Comparison of ENCODE assay signal across 9 mouse cellular contexts in the genomic region with DNA sequence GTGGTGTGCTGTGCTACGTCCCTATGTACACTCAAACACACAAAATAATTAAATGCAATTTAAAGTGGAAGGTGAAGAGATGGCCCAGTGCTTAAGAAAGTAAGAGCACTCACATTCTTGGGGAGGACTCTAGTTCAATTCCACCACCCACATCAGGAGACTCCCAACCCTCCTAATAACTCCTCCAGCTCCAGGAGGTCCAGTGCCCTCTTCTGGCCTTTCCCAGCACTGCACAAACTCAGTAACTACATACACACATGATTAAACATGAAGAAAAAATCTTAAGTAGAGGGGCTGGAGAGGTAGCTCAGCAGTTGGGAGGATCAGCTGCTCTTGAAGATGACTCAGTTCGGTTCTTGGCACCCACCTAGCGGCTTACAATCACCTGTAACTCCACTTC. TPM values are rescaled to one million over a fixed set of nuclear protein-coding genes. Genes with fewer than 3 reads are reported as not detected.
DNase-seq lines count a peak whose midpoint lies in the region; TF ChIP-seq lines count a peak whose summit lies in the region.
"Had no signal": no experiment of that assay in that cellular context is flagged by ENCODE, and none has a peak within 500 bp of the region (broad histone marks: within the 10 kb centered on the region; RNA-seq: fewer than 3 reads in every experiment).

No protein-coding gene starts in this region.

- H3K79me3 ChIP-seq in C2C12 (ENCODE audit: low read depth), result no peaks in the 10 kb centered on the region

- H3K79me2 ChIP-seq in C2C12 (ENCODE audit: control insufficient read depth, insufficient read depth), result no peaks in the 10 kb centered on the region

- no peak overlapping the region for H3K4me3 ChIP-seq in C2C12 (ENCODE audit: insufficient read depth, poor library complexity, severe bottlenecking)
- H3K4me3 ChIP-seq: lung, embryonic 15.5 days; stomach, embryonic 15.5 days had no signal

- TF ChIP-seq CTCF in C2C12 (IDR thresholded peaks at IDR 0.05; ENCODE audit: control insufficient read depth, insufficient read depth, insufficient read length), result peak; percentile 6

- peaks cover 17% of the 10 kb centered on the region for H3K27me3 ChIP-seq in C2C12 (ENCODE audit: control insufficient read depth, insufficient read depth, insufficient read length)

- no peak overlapping the region for H3ac ChIP-seq in C2C12 (ENCODE audit: control insufficient read depth, insufficient read length, low read depth)

- DNase-seq in kidney, adult 9 months, result peak; percentile 72
- DNase-seq in kidney, adult 11 months, result no peak
- peak; percentile 68 for DNase-seq in ES-CJ7 (ENCODE audit: low read depth, low spot score)
- peak; percentile 78 to 88 for DNase-seq in cerebellum, postnatal 14 days
- DNase-seq in kidney, postnatal 36 days, result peak; percentile 63 to 89
- DNase-seq in naive thymus-derived CD4-positive, alpha-beta T cell, adult 2 months (ENCODE audit: low read depth), result peak; percentile 61

- no peaks in the 10 kb centered on the region for H3K36me3 ChIP-seq in C2C12 (ENCODE audit: control insufficient read depth, insufficient read depth)

TF ChIP-seq in C2C12, 6 proteins besides CTCF, POLR2A, EP300 and RAD21:
- no peak for TF ChIP-seq USF1 (IDR thresholded peaks at IDR 0.05; ENCODE audit: low read depth)
- TF ChIP-seq MAX (IDR thresholded peaks at IDR 0.05), result no peak
- TF ChIP-seq MYOG (IDR thresholded peaks at IDR 0.05; ENCODE audit: control insufficient read depth, extremely low read depth, insufficient read length), result no peak
- no peak for TF ChIP-seq CEBPB (IDR thresholded peaks at IDR 0.05; ENCODE audit: low read depth)
- TF ChIP-seq MYOD1 (IDR thresholded peaks at IDR 0.05; ENCODE audit: control insufficient read depth, insufficient read length, low read depth), result no peak
- TF ChIP-seq FOSL1 (IDR thresholded peaks at IDR 0.05; ENCODE audit: insufficient read depth, low read length, poor library complexity, severe bottlenecking), result no peak

RNA-seq across cellular contexts. Expression of a gene that starts 6.6 kb away (rescaled TPM):
- polyA plus RNA-seq in C2C12 (2012; fragmentation: generic; extraction: Trizol), result 0.05 TPM

RNA-seq across cellular contexts. Expression of a gene that starts 11.3 kb away (rescaled TPM):
- 7.5 TPM for polyA plus RNA-seq in C2C12 (2012; fragmentation: generic; extraction: Trizol)

RNA-seq across cellular contexts. Expression of a gene that starts 33.6 kb away (rescaled TPM):
- 4.3 TPM for polyA plus RNA-seq in C2C12 (2012; fragmentation: generic; extraction: Trizol)

RNA-seq across cellular contexts. Expression of a gene that starts 35.9 kb away (rescaled TPM):
- polyA plus RNA-seq in C2C12 (2012; fragmentation: generic; extraction: Trizol), result 37.1 TPM
